Mouse (Mus musculus) B cell, adult 2 months (primary cell): ENCODE measurements around the gene Slc12a8.

ENCODE experiments used
- DNase-seq, 2 experiments: peaks; one replicate each; pipeline ENCODE4 v3.0.0; 2022

The Slc12a8 gene

DNA sequence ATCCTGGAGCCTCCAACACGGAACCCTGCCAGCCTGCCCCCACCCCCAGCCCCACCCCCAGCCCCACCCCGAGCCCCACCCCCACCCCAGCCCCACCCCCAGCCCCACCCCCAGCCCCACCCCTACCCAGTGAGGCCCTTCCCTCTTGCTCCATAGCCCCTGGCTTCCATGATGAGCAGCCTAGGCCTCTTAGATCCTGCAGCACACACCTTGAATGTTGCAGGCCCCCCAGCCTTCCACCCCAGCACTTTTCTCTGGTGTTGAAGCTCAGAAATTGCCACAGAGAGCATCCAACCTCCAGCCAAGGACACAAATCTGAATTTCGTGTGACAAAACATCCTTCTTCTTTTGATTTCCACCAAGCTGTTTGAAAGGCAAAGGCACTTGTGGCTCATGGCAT is 104.7 kb downstream of the Slc12a8 start:
- DNase-seq, result no peak

DNA sequence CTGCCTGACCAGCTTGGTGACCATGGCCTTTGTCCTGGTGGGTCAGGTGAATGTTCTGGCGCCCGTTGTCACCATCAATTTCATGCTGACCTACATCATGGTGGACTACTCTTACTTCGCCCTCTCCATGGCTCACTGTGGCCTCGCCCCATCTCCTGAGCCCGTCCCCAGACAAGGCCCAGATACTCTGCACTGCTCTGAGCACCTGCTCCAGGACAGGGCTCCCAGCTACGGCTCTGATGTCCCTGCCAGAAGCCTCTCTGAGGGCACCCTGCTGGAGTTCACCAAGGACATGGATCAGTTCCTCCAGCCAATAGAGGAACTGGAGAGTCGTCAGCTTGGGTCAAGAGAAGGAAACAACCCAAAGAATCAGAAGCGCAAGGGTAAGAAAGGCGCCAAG is 107.5 kb downstream of the Slc12a8 start:
- DNase-seq, result no peak

GRCm38 (mm10) chr16:33629539-33629938 is 112.4 kb downstream of the Slc12a8 start:
- no peak for DNase-seq

DNA sequence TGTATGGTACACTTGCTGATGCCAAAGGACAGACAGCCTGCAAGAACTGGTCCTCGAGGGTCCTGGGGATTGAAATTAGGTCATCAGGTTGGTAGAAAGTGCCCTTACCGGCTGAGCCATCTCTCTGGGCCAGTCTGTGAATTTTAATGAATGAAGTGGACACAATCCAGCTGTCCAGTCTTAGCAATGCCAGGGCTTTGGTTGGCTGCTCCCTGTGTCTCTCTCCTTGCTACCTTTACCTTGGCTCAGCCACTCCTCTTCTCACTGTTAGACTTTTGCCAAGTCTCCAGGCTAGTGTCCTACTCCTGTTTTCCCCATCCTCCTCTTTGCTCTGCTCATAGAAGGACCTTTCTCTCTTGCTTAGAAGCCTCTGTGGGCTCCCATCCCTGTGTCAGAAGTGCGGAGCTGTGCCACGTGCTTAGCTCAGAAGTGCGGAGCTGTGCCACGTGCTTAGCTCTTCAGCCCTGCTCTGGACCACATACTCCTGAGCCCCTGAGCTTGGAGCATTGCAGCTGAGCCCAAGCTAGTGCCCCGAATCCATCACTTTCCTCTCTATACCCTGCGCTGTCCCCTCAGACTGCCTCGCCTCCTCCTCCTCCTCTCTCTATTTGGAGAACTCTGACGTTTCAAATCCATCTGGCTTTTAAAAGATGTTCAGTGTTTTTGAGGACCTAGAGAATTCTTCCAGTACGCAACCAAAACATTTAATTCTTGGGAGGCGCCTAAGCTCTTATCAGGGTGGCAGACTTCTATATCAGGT is 118.9 kb downstream of the Slc12a8 start:
- DNase-seq, result no peak

DNA sequence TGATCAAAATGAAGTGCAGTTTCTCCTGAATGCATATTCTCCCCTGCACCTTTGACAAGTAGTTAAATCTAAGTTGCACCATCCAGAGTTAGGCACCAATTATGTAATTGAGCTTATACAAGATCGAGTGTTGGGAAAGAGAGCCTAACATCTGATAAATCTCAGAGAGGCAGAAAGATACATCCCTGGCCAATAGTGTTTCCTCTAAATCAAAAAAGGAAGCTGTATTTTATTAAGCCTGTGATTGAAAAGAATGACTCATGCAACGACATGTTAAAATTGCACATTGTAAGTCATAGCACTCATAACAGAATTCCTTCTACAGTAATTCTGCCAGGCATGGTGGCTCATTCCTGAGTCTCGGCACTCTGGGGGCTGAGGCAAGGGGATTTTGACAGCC is 124.7 kb downstream of the Slc12a8 start:
- no peak for DNase-seq

DNA sequence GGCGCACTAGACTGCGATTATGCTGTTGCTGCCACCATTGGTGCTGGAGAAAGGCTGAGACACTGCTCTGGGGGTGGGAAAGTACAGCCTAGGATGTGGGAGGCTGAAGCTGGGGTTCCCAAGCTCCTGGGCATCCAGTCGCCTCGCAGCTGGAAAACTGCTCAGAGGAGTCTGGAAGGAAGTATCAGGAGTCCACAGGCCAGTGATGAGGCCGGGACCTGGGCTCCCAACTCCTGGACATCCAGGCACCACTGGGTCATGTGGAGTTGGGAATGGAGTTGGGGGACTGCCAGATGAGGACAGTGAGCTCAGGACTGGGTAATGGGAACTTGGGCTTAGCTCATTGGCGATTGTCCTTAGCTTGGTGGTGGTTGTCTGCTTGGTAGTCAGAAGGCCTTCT is 136.0 kb downstream of the Slc12a8 start:
- no peak for DNase-seq

DNA sequence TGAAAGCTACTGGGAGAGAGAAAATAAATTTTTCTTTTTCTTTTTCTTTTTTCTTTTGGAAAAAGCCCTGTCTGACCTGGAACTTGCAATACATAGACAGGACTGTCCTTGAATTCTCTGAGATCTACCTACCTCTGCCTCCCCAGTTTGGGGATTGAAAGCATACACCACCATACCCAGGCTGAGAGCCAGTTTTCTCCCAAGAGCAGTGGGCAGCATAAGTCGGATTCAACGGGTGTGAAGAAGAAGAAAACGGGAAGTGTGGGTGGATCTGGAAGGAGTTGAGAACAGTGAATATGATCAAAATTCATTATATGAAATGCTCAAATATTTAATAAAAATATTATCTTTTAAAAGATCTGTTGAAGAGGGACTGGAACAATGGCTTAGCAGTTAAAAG is 138.3 kb downstream of the Slc12a8 start:
- no peak for DNase-seq

DNA sequence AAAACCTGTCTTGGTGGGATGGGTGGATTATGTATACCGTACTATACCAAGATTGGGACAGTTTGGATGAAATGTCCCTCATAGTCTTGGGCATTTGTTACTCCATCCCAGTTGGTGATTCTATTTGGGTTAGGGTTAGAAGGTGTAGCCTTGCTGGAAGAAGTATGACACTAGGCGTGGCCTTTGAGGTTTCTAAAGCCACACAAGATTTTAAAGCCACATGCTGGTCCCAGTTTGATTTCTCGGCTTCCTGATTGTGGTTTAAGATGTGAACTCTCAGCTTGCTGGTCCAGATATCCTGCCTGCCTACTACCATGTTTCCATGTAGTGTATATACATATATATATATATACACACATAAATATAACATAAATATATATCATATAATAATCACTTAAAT is 140.1 kb downstream of the Slc12a8 start:
- DNase-seq, result no peak

DNA sequence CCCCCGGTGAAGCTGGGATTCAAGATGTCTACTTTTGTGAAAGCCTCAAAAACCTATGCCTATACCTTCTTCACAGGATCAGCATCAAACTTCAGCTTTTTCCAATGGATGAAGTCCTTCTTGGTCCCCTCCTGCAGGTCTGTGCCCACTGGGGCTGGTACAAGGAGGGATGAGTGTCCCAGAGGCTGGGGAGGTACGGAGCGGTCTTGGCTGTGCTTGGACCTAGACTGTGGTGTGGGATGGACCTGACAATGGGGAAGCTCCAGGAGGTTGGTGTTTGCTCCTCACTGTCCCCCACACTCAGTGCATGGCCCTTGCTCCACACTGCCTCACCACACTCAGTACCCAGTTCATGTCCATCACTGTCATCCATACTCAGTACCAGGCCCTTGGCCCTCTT is 141.0 kb downstream of the Slc12a8 start:
- DNase-seq, result no peak

- DNase-seq, result no peak
Observed at GRCm38 (mm10) chr16:33659521-33659920, 142.4 kb downstream of the Slc12a8 start.

GRCm38 (mm10) chr16:33660125-33660524 is 143.0 kb downstream of the Slc12a8 start:
- DNase-seq, result no peak

- DNase-seq, result no peak
Observed at GRCm38 (mm10) chr16:33662841-33663240, 145.7 kb downstream of the Slc12a8 start.

- DNase-seq, result no peak
Observed at GRCm38 (mm10) chr16:33666226-33666625, 149.1 kb downstream of the Slc12a8 start.

DNA sequence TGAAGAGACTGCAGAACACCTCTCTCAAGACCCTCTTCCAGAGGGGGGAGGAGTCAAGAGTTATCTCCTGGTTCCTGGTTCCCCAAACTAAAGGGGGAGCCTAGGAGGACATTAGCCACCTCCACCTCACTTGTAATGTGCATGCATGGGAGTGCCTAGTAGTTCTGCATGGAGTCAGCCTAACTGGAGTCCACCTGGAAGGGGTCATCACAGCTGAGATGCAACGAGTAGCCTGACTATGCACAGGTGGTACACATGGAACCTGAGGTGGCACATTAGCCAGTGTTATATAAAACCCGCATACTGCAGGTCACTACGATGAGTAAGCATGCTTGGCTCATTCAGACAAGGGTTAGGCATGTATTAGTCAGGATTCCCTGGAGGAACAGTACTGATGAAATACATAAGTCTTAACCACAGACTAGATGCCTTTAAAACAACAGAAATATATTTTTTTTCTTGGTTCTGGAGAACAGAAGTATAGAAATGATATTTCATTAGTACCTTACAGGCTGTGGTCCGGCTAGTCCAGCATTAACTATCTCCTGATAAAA is 149.9 kb downstream of the Slc12a8 start:
- DNase-seq, result no peak

DNA sequence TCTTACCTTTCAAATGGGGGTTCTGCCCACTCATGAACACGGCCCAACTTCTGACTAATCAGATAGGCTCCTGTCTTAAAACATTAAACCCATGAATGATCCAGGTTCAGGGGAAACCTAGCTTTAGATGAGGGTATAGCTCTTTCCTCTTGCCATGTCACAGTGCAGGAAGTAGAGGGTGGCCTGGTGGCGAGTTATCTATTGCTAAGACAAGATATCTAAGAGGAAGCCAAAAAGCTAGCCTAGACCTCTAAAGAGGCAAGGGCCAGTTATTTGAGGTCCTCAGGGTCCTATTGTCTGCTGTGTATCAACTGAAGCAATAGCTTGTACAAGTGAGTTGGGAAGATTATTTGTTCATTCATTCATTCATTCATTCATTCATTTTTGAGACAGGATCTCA is 151.3 kb downstream of the Slc12a8 start:
- DNase-seq, result no peak

GRCm38 (mm10) chr16:33669072-33669471 is 151.9 kb downstream of the Slc12a8 start:
- no peak for DNase-seq

DNA sequence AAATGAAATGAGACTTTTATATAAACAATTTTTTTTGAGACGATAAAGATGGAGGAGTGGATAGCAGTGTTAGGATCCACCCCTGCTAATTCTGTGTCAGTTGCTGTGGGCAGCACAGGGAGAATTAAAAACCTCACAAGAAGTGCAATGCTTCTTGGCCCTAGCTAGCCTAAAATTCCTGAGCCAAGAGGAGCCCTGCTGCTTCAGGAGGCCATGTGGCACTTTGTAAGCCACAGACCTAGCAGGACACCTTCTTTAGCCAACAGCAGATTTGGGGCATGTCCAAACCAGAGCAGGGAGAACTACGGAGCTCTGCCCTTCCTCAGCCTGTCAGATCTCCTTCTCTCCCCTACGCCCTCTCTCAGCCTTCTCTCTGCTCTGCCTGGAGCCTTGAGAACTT is 153.2 kb downstream of the Slc12a8 start:
- DNase-seq, result no peak

DNA sequence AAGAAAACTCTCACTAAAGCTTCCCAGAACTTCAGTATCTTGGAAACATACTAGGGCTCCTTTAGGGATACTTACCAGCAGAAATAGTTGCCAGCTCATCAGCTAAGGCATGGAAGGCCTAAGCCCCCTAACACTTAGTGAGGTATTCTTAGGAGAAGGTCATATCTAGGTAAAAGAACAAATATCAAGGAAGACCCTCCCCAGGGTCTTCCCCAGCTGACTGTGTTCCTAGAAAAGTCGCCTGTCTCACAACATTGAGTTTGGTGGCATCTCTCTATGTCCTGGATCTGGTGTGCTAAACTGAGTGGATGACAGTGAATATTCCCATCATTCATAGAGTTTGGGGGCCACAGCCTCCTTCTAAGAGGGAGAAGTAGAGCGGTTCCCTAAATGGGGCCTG is 153.8 kb downstream of the Slc12a8 start:
- no peak for DNase-seq

- no peak for DNase-seq
Observed at GRCm38 (mm10) chr16:33672188-33672587, 155.1 kb downstream of the Slc12a8 start.

DNA sequence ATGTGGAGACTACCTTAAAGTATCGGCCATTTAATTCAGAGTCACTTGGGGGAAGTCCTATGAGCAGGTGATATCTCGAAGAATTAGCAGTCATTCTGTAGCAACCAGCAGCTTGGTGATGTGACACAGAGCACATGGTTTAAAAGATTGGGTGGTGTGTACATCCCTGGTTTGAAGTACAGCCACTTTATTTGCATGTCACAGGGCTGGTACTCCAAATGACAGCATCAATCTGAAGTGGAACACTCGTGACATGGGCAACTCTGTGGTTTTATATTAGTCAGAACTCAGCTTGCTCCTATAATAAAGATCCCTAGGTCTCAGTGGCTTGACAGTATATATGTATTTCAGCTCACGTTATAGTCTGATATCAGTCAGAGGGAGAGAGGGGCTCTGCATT is 155.5 kb downstream of the Slc12a8 start:
- no peak for DNase-seq

- no peak for DNase-seq
Observed at GRCm38 (mm10) chr16:33673530-33674109, 156.5 kb downstream of the Slc12a8 start.

DNA sequence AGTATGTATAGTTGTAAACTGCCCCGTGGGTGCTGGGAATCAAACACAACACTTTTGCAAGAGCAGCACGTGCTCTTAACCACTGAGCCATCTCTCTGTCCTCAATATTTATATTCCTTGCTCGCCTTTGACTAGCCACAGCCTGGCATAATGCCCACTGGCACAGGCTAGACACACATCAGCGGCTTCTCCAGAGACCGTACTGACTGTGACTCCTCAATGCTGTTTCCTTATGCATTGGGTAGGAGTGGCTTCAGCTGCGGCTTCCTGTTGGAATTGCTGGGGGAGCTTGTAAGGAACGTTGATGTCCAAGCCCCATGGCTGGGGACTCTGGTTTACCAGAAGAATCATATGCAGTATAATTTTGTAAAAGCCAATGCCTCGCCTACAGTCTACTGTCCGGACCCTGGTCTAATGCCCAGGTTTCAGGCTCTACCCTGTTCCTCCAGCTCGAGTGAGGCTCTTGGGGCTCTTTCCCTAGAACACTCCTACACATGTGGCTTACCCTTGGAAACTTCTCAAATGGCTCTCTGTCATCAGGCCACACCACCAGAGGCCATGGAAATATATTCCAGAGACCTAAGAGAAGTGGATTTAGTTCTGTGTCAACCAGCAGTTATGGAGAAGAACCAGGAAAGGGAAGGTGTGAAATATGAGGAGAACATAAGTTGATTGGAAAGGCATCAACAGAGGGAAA is 158.2 kb downstream of the Slc12a8 start:
- no peak for DNase-seq

- no peak for DNase-seq
Observed at GRCm38 (mm10) chr16:33675848-33676184, 158.7 kb downstream of the Slc12a8 start.
